Mouse (Mus musculus) CH12.LX (cell line): ENCODE data around the gene Ptprd.

Experiments
- BHLHE40 ChIP-seq: IDR thresholded peaks from 2 replicates; pipeline ENCODE4 v1.6.1; 2011; ENCODE audit warnings: mild to moderate bottlenecking, low read depth, low read length, improper control_type of control experiment
- CTCF ChIP-seq, 2 experiments: IDR thresholded peaks in 1 of 2; conservative IDR thresholded peaks in 1 of 2; 2 replicates each; pipeline ENCODE4 v1.5.1; 2011 to 2012; ENCODE audit warnings: low read depth in 2 of 2, low read length in 2 of 2, improper control_type of control experiment in 1 of 2, inconsistent platforms in 1 of 2, mild to moderate bottlenecking in 1 of 2, moderate library complexity in 1 of 2
- EP300 ChIP-seq: IDR thresholded peaks from 2 replicates; pipeline ENCODE4 v1.6.1; 2011; ENCODE audit warnings: low read length, improper control_type of control experiment
- RCOR1 ChIP-seq: conservative IDR thresholded peaks from 2 replicates; pipeline ENCODE4 v1.6.1; 2012; ENCODE audit warnings: low read depth, mild to moderate bottlenecking, inconsistent platforms, low read length, improper control_type of control experiment

GRCm38 (mm10) chr4:76354167-76354566, 1857.6 kb downstream of the Ptprd start:
- TF ChIP-seq RCOR1 (no peak), BHLHE40 (no peak), CTCF (conservative IDR thresholded peaks at IDR 0.05 in 1 of 2, IDR thresholded peaks at IDR 0.05 in 1 of 2; ENCODE audit: low read depth in 2 of 2, low read length in 2 of 2) (no peak), EP300 (no peak)
